Mouse (Mus musculus): Measurements from ENCODE around the gene Mrps21.
A peak's percentile ranks its signal among the peaks of the same experiment; 100 is the strongest.
"Not testable (repeated sequence)": the region's sequence is repeated elsewhere in the genome, so short reads cannot be mapped to it uniquely, and the experiment has no call there.

The Mrps21 gene

DNA sequence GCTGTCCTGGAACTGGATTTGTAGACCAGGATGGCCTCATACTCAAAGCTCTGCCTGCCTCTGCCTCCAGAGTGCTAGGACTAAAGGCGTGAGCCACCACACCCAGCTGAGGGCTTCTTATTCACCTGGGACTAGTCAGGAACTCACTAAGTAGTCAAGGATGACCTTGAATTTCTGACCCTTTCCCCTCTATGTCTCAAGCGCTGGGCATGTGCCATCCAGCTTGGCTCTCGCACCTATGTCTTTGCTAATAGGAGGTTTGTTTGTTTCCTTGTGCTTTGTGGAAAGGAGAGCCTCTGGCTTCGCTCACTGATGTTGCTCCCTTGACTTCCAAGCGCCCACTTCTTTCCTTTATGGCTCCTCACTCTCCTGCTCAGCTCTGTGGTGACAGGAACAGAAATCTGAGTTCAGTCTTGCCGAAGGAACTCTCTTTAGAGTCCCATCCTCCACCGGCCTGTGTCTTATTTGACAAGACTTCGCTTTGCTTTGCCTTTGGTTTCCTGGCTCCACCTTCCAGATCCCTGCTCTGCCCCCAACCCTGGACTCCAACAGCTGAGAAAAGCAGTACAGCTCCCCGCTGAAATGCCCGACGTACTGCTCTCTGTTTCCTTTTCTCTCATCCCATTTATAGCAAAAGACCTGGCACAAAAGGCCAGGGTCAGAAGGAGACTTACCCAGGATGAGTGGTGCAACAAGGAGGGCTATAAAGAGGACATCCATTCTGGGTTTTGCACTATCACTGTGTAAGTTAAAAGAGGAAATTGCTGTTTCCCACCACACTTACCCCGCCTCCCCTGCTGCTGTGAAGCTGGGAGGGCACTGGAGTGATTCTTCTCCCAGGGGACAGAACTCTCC is 20.1 kb upstream of the Mrps21 start, which contains the start of gene BC028528:
Gene BC028528 (minus strand): TSS at position 795 of the 855 bp plus-strand sequence.
- DNase-seq (ENCODE audit: low read depth), result peak; percentile 76

DNA sequence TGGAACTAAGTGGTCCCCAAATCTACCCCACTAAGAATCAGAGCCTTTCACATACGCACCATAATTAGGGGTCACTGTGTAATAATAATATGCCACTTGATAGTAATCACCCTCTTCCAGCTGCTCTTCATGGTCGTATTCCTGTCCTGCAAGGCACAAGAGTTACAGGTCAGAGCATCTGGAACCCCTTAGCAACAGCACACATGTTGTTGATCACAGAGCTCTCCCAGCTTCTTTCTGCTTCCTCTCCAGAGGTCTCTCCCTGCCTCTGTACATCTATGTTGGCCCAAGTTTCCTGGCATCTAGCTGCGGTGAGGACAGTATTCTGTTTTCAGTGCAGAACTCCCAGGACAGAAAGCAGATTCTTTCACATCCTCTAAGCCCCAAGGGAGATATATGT is 18.3 kb upstream of the Mrps21 start:
- no peak for DNase-seq (ENCODE audit: low read depth)

DNA sequence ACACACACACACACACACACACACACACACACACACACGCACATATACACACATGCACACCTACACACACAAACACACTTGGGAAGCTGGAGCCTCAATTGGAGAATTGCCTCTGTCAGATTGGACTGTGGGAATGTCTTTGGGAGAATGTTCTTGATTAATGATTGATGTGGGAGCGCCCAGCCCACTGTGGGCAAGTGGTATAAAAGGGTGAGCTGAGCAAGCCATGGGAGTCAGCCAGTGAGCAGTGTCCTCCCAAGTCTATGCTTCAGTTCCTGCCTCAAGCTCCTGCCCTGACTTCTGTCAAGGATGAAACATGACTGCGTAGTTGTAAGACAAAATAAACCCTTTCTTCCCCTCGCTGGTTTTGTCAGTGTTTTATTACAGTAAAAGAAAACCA is 16.3 kb upstream of the Mrps21 start:
- no peak for DNase-seq (ENCODE audit: low read depth)

DNA sequence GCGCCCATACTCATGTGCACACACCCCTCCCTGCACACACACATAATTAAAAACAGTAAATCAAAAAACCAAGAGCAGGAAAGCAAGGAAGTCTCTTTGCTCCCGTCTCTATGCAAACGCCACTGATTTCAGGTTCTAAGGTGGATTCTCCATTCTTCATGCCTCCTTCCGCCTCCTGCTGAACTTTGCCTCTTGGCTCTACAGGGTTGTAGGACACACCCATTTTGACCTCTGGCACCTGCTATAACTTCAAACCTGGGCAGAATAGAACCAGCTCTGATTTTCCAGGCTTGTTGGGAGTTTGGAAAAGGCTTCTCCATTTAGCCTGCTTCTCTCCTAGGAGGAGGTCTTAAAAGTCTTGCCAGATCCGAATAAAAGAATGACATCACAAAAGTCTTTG is 13.1 kb upstream of the Mrps21 start:
- no peak for DNase-seq (ENCODE audit: low read depth)

DNA sequence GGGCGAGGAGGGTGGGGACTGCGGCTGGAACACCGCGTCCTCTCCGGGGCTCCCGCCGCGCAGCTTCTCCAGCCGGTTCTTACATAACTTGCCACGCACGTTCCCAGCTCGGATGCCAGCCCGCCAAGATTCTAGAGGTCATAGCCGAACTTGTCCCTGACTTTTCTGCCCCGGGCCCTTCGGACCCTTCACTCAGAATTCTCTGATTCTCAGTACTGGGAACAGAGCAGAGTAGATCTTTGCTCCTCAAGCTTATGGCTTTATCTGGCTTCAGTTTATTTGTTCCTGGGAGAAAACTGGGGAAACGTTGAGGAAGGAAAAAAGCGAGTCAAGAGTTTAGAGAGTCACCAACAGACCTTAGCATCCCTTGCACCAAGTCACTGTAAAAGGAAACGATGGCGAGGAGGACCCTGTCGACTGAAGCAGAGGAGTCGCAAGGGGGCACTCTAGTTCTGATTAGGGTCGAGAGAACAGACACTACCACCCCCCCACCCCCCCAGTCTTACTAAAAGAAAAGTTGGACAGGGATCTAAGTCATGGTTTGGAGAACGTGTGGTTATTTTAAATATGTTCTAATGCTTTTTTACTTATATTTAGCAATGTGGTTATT is 11.6 kb upstream of the Mrps21 start:
- DNase-seq (ENCODE audit: low read depth), result peak; percentile 83

DNA sequence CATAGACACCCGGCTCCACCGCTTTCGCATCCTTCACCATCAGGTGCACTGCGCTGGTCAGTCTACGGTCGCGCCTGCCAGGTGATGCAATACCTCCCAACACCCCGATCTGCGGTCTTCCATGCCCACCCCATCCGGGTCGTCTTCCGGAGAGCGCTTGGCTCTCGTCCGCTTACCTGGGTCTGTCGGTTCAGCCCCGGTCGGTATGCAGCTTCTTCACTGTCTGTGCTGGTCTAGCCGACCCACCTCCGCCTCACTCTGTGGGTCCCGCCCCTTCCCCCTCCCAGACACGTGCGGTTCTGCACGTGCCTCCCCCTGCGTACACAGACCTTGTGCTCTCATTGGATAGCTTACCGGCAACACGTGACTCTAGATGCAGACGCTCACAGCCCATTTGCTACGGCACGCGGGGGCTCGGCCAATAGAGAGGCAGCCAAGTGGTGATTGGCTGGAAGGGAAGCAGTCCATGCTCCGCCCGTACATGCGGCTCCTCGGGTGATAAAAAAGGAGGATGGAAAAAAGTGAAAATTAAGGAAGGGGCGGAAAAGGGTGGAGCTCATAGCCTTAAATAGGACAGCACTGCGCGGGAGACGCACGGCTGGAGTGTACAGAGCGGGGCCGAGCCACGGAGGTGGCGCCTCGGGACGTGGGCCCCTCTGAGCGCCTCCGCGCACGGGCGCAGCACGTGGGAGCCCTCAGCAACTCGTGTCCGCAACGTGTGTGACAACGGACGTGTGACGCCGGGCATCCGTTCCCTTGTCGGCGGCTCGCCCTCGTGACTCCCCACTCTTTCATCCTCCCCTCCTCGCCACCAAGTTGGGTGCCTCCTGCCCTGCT is 10.9 kb upstream of the Mrps21 start, which contains the start of gene Ciart:
Gene Ciart (minus strand): TSS at position 273 of the 837 bp plus-strand sequence.
- peak; percentile 92 for DNase-seq (ENCODE audit: low read depth)

DNA sequence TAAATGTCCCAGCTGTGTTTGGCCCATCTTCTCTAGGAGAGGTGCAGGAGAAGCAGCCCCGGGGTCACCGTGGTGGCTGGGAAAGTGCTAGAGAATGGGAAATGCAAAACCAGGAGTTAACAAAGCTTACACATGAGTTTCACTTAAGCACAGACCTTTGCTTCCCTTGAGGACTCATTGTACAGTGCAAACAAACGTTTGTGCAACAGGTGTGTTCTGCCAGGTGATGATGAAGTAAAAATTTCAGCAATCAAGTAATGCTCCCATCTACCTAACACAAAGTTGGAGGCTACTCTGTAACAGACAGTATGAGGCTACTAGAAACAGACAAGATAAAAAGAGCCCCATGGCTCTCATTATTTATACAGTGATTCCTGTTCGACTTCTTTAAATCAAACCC is 7.7 kb upstream of the Mrps21 start:
- no peak for DNase-seq (ENCODE audit: low read depth)

DNA sequence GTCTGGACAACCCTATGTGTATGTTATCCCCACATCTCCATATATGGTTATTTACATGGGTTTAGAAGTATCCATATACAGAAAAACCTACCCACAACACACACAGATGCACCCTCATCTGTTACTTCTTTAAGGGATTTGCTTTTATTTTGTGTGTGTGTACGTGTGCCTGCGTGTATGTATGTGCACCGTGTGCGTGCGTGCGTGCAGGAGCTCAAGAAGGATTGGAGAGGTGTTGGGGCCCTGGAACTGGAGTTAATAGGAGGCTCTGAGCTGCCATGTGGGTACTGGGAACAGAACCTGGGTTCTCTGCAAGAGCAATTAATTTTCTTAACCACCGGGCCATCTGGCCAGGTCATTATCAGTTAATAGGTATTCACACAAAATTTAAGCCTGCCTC is 729 bp upstream of the Mrps21 start:
- DNase-seq (ENCODE audit: low read depth), result no peak

DNA sequence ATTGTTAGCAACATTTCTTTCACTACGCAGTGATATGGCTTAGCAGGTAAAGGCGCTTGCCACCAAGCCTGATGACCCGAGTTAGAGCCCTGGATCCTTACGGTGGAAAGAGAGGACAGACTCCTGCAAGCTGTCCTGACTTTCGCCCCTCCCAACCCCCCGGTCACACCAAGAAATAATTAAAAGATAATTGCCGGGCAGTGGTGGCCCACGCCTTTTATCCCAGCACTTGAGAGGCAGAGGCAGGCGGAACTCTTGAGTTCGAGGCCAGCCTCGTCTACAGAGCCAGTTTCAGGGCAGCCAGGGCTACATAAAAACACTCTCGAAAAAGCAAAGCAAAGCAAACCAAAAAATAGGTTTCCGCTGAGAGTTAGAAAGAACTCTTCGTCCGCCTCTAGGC is 343 bp downstream of the Mrps21 start:
- DNase-seq (ENCODE audit: low read depth), result no peak

DNA sequence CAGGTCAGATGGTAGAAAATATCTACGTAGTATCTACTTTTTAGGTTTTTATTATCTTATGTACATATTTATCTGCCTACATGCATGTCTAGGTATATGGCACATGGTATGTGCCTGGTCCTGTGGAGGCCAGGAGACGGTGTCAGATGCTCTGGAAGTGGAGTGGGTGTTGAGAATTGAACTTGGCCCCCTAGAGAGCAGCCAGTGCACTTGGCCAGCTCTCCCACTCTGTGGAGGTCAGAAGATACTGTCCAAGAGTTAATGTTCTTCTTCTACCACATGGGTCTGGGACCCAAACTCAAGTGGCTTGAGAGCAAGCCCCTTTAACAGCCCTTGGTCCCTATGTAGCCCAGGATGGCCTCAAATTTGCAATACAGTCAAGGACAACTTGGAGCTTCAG is 3.9 kb downstream of the Mrps21 start:
- no peak for DNase-seq (ENCODE audit: low read depth)

DNA sequence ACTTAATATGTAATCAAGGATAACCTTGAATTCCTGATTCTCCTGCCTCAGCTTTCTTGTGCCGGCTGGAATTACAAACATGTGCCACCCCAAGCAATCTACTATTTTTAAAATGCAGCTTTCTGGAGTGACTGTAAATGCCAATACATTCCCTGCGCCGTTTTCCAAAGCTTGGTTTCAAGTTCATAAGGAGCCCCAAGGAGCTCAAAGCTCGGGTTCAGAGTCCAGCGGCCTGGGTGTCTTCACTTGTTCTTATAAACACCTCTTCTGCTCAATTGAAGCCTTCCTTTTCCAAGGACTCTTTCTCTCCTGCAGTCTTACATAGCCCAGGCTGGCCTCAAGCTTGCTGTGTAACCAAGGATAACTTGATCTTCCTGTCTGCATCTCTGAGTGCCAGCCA is 5.2 kb downstream of the Mrps21 start:
- no peak for DNase-seq (ENCODE audit: low read depth)

DNA sequence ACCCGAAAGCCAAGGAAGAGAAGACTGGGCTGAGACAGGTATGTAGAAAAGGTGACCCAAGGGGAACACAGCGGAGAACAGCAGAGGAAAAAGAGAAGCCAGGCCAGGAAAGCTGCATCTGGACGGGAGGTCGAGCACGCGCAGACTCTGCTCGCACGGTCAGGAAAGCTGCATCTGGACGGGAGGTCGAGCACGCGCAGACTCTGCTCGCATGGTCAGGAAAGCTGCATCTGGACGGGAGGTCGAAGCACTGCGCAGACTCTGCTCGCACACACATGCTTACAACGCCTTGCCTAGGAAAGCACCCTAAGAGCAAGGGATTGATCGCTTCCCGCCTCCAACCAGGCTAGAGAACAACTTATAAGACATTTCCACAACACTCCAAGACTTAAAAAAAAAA is 5.7 kb downstream of the Mrps21 start:
- no peak for DNase-seq (ENCODE audit: low read depth)

DNA sequence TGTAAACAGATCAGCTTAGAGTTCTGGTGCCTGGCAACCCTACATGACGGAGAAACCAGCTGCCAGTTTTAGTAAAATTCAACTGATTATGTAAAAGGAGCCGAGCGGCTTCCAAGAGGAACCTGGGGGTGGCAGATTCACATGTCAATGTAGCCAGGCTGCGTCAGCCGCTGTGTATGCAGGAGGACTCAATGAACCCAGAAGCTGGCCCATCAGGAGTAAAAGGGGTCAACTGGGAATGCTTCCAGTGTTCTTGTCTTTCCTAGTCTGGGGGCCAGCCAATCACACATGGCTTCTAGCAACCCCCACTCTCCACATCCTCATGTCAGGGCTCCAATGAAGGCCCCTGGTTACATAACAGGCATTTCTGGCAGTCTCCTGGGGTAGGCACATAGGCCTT is 6.3 kb downstream of the Mrps21 start:
- no peak for DNase-seq (ENCODE audit: low read depth)

DNA sequence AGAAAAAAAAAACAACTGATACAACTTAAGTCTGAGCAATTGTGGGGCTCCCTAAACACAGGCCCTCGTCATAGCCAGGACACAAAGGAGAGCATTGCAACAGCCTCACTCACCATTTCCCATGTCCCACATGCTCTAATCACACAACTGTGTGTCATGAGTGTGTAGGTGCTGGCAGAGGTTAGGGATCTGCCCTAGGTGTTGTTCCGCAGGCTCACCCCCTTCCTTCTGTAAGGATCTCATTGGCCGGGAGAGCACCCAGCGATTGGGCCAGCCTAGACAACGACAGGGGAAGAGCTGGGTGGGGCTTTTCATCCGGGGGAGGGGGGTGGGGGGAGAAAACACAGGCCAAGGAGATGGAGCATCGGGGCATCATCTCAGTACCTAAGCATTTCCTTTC is 7.7 kb downstream of the Mrps21 start:
- DNase-seq (ENCODE audit: low read depth), result no peak

DNA sequence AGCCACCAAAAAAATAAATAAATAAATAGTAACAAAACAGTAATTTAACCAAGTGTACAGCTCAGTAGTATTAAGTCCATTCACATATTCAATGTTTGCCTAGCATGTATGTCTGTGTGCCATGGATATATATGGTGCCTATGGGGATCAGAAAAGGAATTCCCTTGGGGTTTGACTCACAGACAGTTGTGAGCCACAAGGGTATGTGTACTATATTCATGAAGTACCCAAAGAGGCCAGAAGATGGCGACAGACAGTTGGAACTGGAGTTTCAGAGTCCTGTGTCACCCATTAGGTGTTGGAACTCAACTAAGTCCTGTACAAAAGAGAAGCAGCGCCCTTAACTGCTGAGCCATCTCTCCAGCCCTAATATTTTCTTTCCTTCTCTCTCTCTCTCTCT is 9.5 kb downstream of the Mrps21 start:
- DNase-seq (ENCODE audit: low read depth), result peak; percentile 89

DNA sequence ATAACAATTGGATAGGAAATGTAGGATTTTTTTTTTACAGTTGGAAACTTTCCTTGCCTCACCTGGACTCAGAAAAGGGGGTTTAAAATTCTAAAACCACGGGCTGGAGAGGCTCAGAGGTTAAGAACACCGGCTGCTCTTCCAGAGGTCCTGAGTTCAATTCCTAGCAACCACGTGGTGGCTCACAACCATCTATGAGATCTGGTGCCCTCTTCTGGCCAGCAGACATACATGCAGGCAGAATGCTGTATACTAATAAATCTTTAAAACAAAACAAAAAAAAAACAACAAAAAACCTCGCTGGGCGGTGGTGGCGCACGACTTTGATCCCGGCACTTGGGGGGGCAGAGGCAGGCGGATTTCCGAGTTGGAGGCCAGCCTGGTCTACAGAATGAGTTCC is 10.1 kb downstream of the Mrps21 start:
- peak; percentile 44 for DNase-seq (ENCODE audit: low read depth)

DNA sequence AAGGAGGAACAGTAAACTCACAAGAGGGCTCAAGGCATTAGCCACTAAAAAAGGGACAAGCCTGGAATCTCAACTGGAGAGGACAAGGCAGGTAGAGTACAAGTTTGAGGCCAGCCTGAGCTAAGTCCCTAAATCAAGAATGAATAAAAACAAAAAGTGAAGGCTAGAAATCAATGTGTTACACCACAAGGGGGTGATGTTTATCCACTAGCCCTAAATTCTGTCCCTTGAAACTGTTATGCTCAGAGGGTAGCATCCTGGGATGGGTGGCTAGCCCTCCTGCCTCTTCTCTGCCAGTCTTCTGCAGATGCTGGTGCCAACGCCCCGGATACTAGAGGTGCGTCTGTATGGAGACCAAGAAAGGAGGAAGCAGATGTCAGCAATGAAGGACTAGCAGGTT is 11.0 kb downstream of the Mrps21 start:
- peak; percentile 46 for DNase-seq (ENCODE audit: low read depth)

DNA sequence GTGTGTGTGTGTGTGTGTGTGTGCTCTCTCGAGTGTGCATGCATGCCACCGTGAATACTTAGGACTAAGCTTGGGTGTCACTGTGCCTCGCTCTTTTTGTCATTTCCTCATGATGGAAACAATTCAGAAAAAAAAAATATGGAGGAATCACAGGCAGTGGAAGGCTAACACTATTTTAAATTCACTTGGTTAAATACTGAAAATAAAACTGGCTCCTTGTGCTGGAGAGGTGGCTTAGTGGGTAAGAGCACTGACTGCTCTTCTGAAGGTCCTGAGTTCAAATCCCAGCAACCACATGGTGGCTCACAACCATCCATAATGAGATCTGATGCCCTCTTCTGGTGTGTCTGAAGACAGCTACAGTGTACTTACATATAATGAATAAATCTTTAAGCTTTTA is 13.0 kb downstream of the Mrps21 start:
- DNase-seq (ENCODE audit: low read depth), result not testable (repeated sequence)

DNA sequence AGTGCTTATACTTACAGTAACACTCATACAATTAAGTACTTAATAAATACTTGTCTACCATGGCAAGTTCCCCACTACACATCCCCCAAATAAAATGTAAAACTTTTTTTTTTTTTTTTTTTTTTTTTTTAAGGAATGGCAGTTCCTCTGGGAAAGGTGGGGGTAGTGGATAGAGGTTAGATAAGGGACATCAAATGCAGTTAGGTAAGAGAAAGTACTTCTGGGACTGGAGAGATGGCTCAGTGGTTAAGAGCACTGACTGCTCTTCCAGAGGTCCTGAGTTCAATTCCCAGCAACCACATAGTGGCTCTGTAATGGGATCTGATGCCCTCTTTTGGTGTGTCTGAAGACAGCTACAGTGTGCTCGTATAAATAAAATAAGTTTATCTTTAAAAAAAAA is 14.3 kb downstream of the Mrps21 start:
- not testable (repeated sequence) for DNase-seq (ENCODE audit: low read depth)

DNA sequence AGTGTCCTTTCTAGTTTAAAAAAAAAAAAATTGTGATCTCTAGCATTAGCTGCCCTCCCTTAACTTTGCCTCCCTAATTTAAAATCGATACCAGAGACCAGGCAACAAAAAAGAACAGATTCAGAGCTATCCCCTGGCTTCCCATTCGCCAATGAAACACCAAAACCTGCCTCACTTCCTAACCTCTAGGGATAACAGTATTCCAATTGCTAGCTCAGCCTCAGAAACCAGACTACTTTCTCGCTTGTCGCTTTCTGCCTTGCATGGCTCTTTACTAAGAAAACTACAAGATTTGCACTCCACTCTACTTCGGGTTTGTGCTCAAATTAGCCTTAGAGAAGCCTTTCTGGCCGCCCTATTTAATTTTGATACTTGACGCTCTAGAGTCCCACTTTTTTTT is 15.2 kb downstream of the Mrps21 start:
- DNase-seq (ENCODE audit: low read depth), result no peak

DNA sequence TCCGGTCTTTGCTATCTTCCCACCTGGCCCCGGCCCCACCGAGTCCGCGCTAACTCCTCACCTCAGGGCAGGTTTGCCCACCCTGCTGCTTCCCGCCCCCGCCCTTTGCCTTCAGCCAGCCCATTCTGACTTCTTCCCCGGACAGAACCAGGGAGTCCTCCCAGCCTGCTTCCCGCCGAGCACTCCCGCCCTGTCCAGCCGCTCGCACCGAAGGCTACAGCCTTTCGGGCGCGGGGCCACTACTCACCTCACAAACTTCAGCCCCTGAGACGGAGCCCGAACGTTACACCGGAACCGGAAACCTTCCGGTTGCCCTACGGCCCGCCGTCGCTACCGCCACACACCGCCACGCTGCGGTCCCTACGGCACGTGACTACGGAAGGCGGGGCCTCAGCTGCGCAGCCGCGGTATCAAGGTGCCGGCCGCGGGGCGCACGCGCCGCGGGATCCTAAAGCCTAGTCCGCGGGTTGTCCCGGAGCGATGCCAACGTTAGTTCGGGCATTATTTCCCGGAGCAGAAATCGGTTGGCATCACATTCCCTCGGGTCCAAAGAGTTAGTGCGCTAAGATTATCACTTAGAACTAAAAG is 15.7 kb downstream of the Mrps21 start, which contains the start of gene Prpf3:
Gene Prpf3 (minus strand): TSS at position 384 of the 588 bp plus-strand sequence.
- peak; percentile 97 for DNase-seq (ENCODE audit: low read depth)

DNA sequence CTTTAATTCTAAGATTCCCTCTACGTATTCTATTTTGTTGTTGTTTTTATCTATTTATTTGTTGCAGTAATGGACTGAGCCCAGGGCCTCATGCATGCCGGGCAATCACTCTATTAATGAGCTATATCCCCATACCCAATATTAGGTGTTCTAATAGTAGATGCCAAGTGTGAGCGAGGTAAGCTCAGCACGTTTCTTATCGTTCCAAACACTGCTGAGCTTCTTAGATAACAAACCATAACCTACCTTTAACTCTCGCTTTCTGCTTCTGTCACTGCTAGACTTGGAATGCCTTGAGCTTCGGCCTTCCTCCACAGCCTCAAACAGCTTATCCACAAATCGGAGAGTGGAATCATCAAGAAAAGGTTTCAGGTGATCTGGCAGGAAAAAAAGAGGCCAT is 20.0 kb downstream of the Mrps21 start:
- DNase-seq (ENCODE audit: low read depth), result no peak
